Mouse (Mus musculus) heart, postnatal 25 days (tissue): ENCODE data around the gene Hnf1a. TPM values are rescaled to one million over a fixed set of nuclear protein-coding genes. Genes with fewer than 3 reads are reported as not detected.

ENCODE experiments used
- DNase-seq: peaks from one replicate; pipeline ENCODE4 v3.0.0; 2022; ENCODE audit warnings: low spot score
- intact Hi-C: fragments of 180-260 bp; cut with DNase I; formaldehyde crosslinking; loops from one replicate; pipeline ENCODE4 v1.15.1; 2025
- total RNA-seq, 2 experiments: library from RNA; stranded (reverse); gene quantifications; 2 replicates each; pipeline ENCODE4 v1.2.3; 2021

Hnf1a gene
- total RNA-seq, 2 experiments from 2014 or later, result not detected

DNA sequence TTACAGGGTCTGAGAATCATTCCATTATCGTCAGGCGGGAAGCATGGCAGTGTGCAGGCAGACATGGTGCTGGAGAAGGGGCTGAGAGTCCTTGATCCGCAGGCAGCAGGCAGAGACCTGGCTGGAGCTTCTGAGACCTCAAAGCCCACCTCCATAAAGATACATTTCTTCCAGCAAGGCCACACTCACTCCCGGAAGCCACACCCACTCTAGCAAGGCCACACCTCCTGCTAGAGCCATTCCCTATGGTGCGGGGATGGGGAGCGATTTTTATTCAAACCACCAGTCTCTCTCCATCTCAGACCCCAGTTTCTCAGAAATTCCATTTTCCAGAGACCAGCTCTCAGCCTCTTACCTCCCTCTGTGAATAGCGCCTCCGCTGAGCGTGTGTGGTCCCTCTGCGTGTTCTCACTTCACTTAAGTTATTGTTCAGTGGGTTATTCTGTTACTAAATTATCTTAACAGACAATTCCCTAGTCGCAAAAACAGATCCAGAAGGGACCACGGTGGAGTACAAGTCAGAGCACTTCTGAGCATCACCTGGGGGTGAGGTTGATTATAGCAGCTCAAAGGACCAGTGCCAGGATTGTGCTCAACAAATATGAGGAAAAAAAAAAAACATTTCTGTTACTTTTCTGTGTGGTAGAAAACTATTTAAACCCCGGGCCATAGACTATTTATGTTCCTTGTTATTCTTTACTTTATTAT lies 62.1 kb downstream of the Hnf1a start:
- intact Hi-C loops, result no loop called here
- no peak for DNase-seq

DNA sequence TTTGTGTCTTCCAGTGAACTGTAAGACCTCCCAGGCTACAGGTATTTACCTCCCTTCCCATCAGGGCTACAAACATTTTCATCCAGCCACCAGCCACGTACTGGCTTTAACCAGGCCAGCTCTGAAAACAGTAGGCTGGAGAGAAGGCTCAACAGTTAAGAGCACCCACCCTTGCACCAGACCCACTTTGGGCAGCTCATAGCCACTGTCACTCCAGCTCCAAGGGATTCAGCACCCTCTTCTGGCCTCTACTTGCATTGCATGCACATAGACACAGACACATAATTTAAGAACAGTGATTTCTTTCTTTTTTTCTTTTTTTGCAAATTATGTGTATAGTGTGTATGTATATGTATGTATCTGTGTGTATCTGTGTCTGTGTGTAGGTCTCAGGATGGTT lies 68.5 kb downstream of the Hnf1a start:
- intact Hi-C loops, result loop anchor here (5.0 kb wide), 1 partner anchor 195 kb away; the partner anchor contains the start of gene Tchp
- DNase-seq, result no peak

Other genes with a start within 250 kb of the Hnf1a start
- gene Ankrd13a, start 196.4 kb downstream of the Hnf1a start, total RNA-seq, result 10 to 100 TPM; 31.3 to 35.2 TPM
- gene Git2, start 195.6 kb downstream of the Hnf1a start, total RNA-seq, result 10 to 100 TPM; 29.1 to 37.9 TPM
- 1 to 10 TPM; 5.1 to 5.7 TPM for gene 1500011B03Rik, start 147.6 kb downstream of the Hnf1a start, total RNA-seq
- gene 4930519G04Rik, start 117.4 kb downstream of the Hnf1a start, total RNA-seq, result not detected
- gene Gm9936, start 112.4 kb downstream of the Hnf1a start, total RNA-seq, result not detected
- gene Oasl2, start 74.2 kb downstream of the Hnf1a start, total RNA-seq, result 1 to 10 TPM; 4.0 to 8.1 TPM
- under 1 TPM; 0.78 TPM for gene Oasl1, start 47.9 kb downstream of the Hnf1a start, total RNA-seq
- gene 2210016L21Rik, start 28.9 kb downstream of the Hnf1a start, total RNA-seq, result 10 to 100 TPM; 25.1 to 29.4 TPM
- gene Sppl3, start 40.0 kb upstream of the Hnf1a start, total RNA-seq, result 10 to 100 TPM; 34.8 to 35.5 TPM
- gene Gm10401, start 127.2 kb upstream of the Hnf1a start, total RNA-seq, result not detected
- gene Acads, start 148.3 kb upstream of the Hnf1a start, total RNA-seq, result 100 to 1,000 TPM; 189 to 199 TPM
- gene Unc119b, start 163.9 kb upstream of the Hnf1a start, total RNA-seq, result 10 to 100 TPM; 18.9 to 21.9 TPM
- 10 to 100 TPM; 74.6 to 75.8 TPM for gene Mlec, start 187.1 kb upstream of the Hnf1a start, total RNA-seq
- gene Cabp1, start 223.3 kb upstream of the Hnf1a start, total RNA-seq, result 1 to 10 TPM; 2.7 to 3.0 TPM